Mouse (Mus musculus) embryo, embryonic 11 days (tissue): ENCODE results near the gene Nol6.

Experiments used
- DNase-seq: peaks from one replicate; pipeline ENCODE4 v3.0.0-alpha.2; 2015

Nol6 gene

GRCm38 (mm10) chr4:41124180-41124951 is at the start of gene Nol6:
Gene Nol6 (minus strand): TSS chr4:41124455.
- peak; percentile 99 for DNase-seq

GRCm38 (mm10) chr4:41170970-41171369 is 46.7 kb upstream of the Nol6 start:
- DNase-seq: no peak

GRCm38 (mm10) chr4:41165693-41166475 is 41.6 kb upstream of the Nol6 start:
- peak; percentile 87 for DNase-seq

- peak; percentile 12 for DNase-seq
Measured at GRCm38 (mm10) chr4:41164974-41165373, 40.7 kb upstream of the Nol6 start.

GRCm38 (mm10) chr4:41161232-41161631 is 37.0 kb upstream of the Nol6 start:
- no peak for DNase-seq

- no peak for DNase-seq
Measured at GRCm38 (mm10) chr4:41158251-41158650, 34.0 kb upstream of the Nol6 start.

- DNase-seq: no peak
Measured at GRCm38 (mm10) chr4:41156961-41157360, 32.7 kb upstream of the Nol6 start.

- no peak for DNase-seq
Measured at GRCm38 (mm10) chr4:41153146-41153545, 28.9 kb upstream of the Nol6 start.

GRCm38 (mm10) chr4:41151186-41151585 is 26.9 kb upstream of the Nol6 start:
- no peak for DNase-seq

- DNase-seq: no peak
Measured at GRCm38 (mm10) chr4:41149891-41150290, 25.6 kb upstream of the Nol6 start.

GRCm38 (mm10) chr4:41142601-41143000 is 18.3 kb upstream of the Nol6 start:
- DNase-seq: no peak

GRCm38 (mm10) chr4:41140174-41140875 is 16.1 kb upstream of the Nol6 start:
- DNase-seq: no peak

GRCm38 (mm10) chr4:41136811-41137210 is 12.6 kb upstream of the Nol6 start:
- peak; percentile 25 for DNase-seq

GRCm38 (mm10) chr4:41136454-41136805 is 12.2 kb upstream of the Nol6 start:
- no peak for DNase-seq

GRCm38 (mm10) chr4:41135711-41136453 is 11.6 kb upstream of the Nol6 start, which contains the start of gene Ube2r2:
Gene Ube2r2 (plus strand): TSS chr4:41135743.
- DNase-seq: peak; percentile 85

- DNase-seq: peak; percentile 94
Measured at GRCm38 (mm10) chr4:41134935-41135710, 10.9 kb upstream of the Nol6 start.

- no peak for DNase-seq
Measured at GRCm38 (mm10) chr4:41133529-41134291, 9.5 kb upstream of the Nol6 start.

GRCm38 (mm10) chr4:41132471-41132870 is 8.2 kb upstream of the Nol6 start:
- no peak for DNase-seq

- DNase-seq: no peak
Measured at GRCm38 (mm10) chr4:41129836-41130235, 5.6 kb upstream of the Nol6 start.

GRCm38 (mm10) chr4:41129406-41129805 is 5.2 kb upstream of the Nol6 start:
- DNase-seq: peak; percentile 71

GRCm38 (mm10) chr4:41118706-41119292 is 5.5 kb downstream of the Nol6 start:
- peak; percentile 74 for DNase-seq
